Mouse (Mus musculus): ENCODE measurements around the gene Pawr.
"Not testable (repeated sequence)": the region's sequence is repeated elsewhere in the genome, so short reads cannot be mapped to it uniquely, and the experiment has no call there.

Pawr gene

DNA sequence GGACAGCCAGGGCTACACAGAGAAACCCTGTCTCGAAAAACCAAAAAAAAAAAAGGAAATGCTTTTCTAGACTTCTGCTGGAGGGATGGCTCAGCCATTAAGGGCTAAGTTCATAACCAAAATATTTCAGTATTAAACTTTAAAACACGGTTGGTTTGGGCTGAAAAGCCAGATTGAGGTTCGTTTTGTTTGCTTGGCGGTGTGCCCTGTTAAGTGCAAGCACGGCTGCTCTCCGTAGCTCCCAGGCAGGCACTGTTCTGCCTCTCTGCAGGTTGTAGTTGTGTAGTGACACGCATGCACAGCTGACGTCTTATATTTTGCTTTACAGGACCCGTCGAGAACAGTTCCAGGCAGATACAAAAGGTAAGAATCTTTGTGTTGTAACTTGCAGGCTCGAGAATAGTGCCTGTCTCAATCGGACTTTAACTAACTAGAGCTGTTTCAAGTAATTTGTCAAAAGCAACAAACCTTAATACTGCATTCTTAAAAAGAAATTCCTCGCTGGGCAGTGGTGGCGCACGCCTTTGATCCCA is 59.5 kb downstream of the Pawr start:
- no peak for DNase-seq (ENCODE audit: low spot score)

DNA sequence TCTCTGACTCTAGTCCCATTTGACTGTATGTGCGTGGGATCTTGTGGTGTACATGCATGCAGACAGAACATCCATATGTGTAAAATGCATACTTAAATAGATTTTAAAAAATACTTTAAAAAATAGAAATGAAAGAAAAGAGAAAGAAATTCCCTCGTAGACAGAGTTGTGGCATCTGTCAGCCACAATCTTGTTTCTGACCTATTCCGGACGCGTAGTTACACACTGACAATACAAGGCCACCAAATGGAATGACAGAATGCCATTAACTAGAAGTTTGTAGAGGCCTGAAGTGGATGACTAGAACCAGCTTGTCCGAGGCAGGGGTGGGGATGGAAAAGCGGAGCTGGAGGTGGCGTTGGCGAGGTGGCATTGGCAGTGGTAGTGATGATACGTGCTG is 60.2 kb downstream of the Pawr start:
- no peak for DNase-seq (ENCODE audit: low spot score)

GRCm38 (mm10) chr10:108394306-108394705 is 62.4 kb downstream of the Pawr start:
- no peak for DNase-seq (ENCODE audit: low spot score)

DNA sequence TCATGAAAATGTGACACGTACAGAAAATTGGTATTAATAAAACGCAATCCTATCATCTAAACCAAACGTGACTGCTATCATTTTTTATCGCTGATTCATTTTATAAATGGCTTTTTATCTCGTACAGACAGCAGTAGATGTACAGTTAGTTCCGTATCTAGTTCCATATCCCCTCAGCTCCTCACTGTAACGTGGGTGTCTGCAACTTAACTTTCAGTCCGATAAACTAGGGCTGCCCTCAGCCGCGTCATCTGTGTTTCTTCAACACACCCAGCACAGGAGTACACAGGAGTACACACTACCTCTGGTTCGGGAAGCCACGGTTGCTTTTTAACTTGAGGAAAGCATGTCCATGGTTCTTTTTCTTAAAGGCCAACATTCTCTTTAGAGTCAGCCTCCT is 63.3 kb downstream of the Pawr start:
- no peak for DNase-seq (ENCODE audit: low spot score)

DNA sequence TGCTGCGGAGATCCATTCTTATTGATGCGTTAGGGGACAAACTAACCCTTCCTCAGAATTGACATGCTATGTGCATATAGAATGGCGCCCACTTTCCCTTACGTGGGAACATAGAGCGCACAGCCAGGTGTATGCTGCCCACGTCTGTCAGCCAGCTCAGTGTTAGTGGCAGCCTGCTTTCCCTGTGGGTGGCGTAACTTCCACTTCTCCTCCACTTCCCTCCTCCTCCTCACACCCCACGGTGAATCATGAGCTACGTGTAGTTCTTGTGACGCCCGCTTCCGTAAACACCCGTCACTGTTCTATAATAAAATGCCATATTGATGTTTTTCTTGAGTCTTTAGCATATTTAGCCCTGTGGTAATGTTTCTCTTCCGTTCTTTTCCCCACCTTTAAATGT is 63.7 kb downstream of the Pawr start:
- no peak for DNase-seq (ENCODE audit: low spot score)

DNA sequence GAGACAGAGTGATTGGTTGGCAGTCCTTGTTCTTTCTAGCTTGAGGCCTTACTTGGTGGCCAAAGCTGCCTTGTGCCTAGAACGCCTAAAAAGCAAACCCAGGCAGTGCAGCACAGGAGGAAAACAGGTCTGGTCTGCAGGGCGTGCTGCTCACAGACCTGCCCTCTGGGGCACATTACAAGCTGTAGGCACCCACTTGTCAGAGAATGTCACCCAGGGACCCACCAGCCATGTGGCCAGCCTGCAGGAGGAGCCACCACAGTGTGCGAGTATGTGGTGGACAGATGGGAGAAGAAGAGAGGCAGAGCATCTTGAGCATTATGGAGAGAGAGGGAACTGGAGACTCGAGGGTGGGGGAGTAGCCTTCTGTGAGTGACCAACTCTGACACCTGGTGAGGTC is 70.8 kb downstream of the Pawr start:
- DNase-seq (ENCODE audit: low spot score): no peak

DNA sequence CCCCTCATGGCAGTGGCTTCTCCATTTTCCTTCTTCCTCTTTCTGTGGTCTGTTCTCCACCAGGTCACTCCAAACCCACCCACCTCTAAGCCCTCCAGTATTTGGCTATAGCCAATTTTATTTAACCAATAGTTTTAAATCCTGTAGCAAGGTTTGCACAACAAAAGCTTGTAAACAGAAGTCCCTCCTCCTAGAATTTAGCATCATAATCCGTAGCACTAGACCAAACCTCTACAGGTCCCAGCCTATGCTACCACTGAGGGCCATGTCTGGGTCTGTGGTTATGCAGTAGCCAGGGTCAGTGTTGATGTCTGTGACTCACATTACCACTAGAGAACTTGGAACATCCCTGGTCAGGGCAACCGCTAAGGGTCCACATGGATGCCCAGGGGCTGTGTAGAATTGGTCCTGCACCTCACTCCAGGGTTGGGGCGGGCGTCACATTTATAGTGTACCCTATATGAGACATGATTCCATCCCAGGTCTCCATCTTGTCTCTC is 71.5 kb downstream of the Pawr start:
- DNase-seq (ENCODE audit: low spot score): no peak

- DNase-seq (ENCODE audit: low spot score): no peak
These were observed 72.2 kb downstream of the Pawr start for GRCm38 (mm10) chr10:108404087-108404486.

- DNase-seq (ENCODE audit: low spot score): no peak
These were observed 73.2 kb downstream of the Pawr start for GRCm38 (mm10) chr10:108405076-108405475.

- DNase-seq (ENCODE audit: low spot score): no peak
These were observed 74.0 kb downstream of the Pawr start for GRCm38 (mm10) chr10:108405931-108406330.

DNA sequence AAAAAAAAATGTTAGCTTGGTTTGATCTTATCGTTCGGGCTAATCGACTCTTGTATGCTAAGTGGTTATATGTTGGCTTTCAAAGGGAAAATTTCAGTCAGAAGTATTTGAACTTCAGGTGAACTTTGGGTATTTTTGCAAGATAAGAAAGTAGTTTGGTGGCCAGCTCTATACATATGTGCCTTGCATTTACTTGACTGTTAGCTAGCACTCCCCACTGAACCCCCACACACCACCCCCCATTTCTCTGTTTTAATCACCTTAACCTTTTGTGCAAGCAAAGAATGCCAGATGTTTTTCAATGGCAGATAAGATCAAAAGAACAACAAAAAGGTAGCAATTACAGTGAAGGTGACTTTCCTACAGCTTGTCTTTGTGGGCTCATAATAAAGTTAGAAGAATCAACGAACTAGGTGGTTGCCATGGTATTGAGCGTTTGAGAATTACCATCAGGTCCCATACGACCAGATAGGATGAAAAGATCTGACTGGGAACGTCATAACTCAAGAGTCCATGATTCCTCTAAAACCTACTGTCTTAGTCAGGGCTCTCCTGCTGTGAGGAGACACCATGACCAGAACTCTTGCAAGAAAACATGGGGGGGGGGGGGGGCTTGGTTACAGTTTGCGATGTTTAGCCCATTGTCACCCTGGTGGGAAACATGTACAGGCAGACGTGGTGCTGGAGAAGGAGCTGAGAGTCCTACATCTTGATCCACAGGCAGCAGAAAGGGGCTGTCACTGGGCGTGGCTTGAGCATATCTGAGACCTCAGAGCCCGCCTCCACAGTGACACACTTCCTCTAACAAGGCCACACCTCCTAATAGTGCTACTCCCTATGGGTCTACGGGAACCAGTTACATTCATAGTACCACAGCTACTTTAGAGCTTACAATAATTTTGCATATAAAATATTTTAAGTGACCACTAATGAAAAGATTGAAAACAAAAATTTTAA is 75.2 kb downstream of the Pawr start:
- no peak for DNase-seq (ENCODE audit: low spot score)

DNA sequence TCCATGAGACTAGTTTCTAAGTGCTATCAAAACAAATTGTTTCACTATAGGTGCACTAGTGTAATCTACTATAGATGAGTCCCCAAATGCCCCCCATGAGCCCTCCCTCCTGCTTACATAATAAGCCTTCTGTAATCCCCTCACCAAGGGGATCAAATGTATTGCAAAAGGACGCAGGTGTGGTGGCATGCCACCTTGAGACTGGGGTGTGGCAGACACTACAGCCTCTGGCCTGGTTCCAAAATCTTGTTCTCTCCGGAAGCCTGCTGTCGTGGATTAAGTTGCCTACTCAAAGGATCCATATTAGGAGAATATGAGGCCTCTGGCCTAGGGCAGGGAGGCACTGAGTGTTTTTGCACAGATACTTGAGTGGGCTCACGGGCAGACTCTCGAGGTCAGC is 76.1 kb downstream of the Pawr start:
- no peak for DNase-seq (ENCODE audit: low spot score)

- no peak for DNase-seq (ENCODE audit: low spot score)
These were observed 76.5 kb downstream of the Pawr start for GRCm38 (mm10) chr10:108408437-108408836.

- DNase-seq (ENCODE audit: low spot score): no peak
These were observed 77.1 kb downstream of the Pawr start for GRCm38 (mm10) chr10:108408986-108409385.

GRCm38 (mm10) chr10:108409529-108409928 is 77.6 kb downstream of the Pawr start:
- DNase-seq (ENCODE audit: low spot score): no peak

DNA sequence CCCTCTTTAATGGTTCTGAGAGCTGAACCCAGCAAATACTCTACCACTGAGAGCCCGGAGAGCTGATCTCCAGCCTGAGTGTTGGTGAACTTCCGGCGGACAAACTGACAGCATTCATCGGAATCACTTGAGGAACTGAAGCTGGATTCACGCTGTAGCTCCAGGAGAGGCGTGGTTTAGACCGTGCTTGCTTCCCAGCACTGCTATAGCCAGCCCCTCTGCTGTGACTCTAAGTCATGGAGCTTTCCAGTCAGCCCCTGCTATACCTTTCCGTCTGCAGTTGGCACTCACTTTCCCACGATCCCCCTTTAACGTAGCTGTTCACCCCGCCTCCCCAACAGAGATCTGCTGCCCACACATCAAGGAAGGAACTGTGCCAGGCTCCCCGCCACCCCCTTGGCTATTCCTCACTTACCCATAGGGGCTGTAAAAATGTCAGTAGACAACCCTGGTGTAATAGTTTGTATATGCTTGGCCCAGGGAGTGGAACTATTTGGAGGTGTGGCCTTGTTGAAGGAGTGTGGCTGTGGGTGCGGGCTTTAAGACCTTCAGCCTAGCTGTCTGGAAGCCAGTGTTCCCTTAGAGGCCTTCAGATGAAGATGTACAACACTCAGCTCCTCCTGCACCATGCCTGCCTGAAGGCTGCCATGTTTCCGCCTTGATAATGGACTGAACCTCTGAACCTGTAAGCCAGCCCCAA is 83.2 kb downstream of the Pawr start:
- DNase-seq (ENCODE audit: low spot score): no peak

DNA sequence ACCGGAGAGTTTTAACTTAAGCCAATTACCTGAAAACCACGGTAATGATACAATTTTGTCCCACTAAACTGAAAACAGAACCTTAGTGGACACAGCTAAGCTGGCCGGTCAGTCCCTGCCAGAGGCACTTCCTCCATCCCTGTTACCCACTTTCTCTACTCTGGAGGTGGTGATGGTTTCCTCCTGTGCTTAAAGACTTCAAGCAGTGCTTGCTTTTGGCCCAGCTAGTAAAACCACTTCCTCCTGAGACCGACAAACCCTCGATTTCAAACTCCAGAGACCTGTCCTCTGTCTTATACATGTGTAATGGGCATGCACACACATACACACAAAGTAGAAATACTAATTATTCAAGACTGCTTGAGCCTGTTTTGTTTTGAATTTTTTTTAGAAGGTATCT is 85.5 kb downstream of the Pawr start:
- DNase-seq (ENCODE audit: low spot score): no peak

DNA sequence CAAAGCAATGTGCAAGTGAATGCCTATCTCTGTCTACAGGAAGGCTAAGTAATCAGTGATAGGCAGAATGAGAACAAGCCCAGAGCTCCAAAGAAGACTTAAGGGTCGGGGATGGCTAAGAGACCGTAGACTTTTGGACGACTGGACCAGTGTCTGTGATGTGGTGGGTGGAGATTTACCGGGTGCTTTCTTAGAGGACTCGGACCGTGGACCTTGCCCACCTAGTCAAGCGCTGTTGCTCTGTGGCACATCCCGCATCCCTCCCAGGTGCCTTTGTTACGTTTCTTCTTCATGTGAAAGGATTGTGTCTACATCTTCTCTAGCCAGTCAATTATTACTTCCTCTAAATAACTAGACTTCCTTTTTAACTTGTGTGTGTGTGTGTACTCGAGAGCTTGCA is 98.6 kb downstream of the Pawr start:
- no peak for DNase-seq (ENCODE audit: low spot score)

- DNase-seq (ENCODE audit: low spot score): no peak
These were observed 100.3 kb downstream of the Pawr start for GRCm38 (mm10) chr10:108432194-108432593.

GRCm38 (mm10) chr10:108433976-108434375 is 102.1 kb downstream of the Pawr start:
- DNase-seq (ENCODE audit: low spot score): no peak

- no peak for DNase-seq (ENCODE audit: low spot score)
These were observed 103.7 kb downstream of the Pawr start for GRCm38 (mm10) chr10:108435616-108436015.

GRCm38 (mm10) chr10:108436365-108436764 is 104.4 kb downstream of the Pawr start:
- DNase-seq (ENCODE audit: low spot score): no peak

GRCm38 (mm10) chr10:108440251-108440650 is 108.3 kb downstream of the Pawr start:
- not testable (repeated sequence) for DNase-seq (ENCODE audit: low spot score)

All from T-cell, adult 2 months (primary cell).